Comparison of ENCODE assay signal across 15 mouse cellular contexts in genomic region chr15:94593586-94593985, GRCm38 (mm10). TPM values are rescaled to one million over a fixed set of nuclear protein-coding genes. Genes with fewer than 3 reads are reported as not detected.
"Had no signal": no experiment of that assay in that cellular context is flagged by ENCODE, and none has a peak within 500 bp of the region (broad histone marks: within the 10 kb centered on the region; RNA-seq: fewer than 3 reads in every experiment).

No protein-coding gene starts in this region.

- H3K4me3 ChIP-seq: left cerebral cortex, adult 2 months; limb, embryonic 12.5 days; midbrain, embryonic 10.5 days; myocyte had no signal

- H3K36me3 ChIP-seq: limb, embryonic 12.5 days; midbrain, embryonic 10.5 days had no signal

- H3K27me3 ChIP-seq: limb, embryonic 12.5 days had no signal

- H3K4me2 ChIP-seq: limb, embryonic 12.5 days had no signal

- H3K27ac ChIP-seq: hindbrain, postnatal 0 days; left cerebral cortex, adult 2 months; limb, embryonic 12.5 days; liver, embryonic 14.5 days; midbrain, embryonic 10.5 days; stomach, postnatal 0 days had no signal

- H3K9me3 ChIP-seq: limb, embryonic 12.5 days; midbrain, embryonic 10.5 days had no signal

- DNase-seq: liver; lung, adult 2 months; lung, postnatal 36 days; midbrain, embryonic 14.5 days; thymus, postnatal 4 days had no signal

- H3K9ac ChIP-seq: limb, embryonic 12.5 days; liver, embryonic 14.5 days had no signal

- ATAC-seq: hindbrain, postnatal 0 days; lung, postnatal 0 days had no signal

RNA-seq across cellular contexts. Expression of gene Tmem117, which starts 35.4 kb away (rescaled TPM):
- total RNA-seq: megakaryocyte progenitor cell, adult 5-6 weeks; neutrophil, adult 5-6 weeks had no signal
- polyA plus RNA-seq: liver, embryonic 14.5 days had no signal
